Mouse (Mus musculus): ENCODE results near the gene Tmprss15. TPM values are rescaled to one million over a fixed set of nuclear protein-coding genes. Genes with fewer than 3 reads are reported as not detected.

The Tmprss15 gene
- polyA plus RNA-seq (2016; fragmentation: Nextera tagmentation; extraction: Ambion mirVana) = not detected in 2 replicates

- Histone ChIP-seq H3K27ac (no peak within 1 kb of the TSS), H3K36me3 (no peaks in the 10 kb centered on the region), H3K27me3 (ENCODE audit: low read depth, poor library complexity, severe bottlenecking) (no peaks in the 10 kb centered on the region), H3K9me3 (replicated peaks) (no peaks in the 10 kb centered on the region), H3K4me1 (no peaks in the 10 kb centered on the region), H3K4me3 (no peak within 1 kb of the TSS)
- no peak for DNase-seq (ENCODE audit: low spot score)
- 87% methylated on average over 4 of the region's 4 CpGs for WGBS
Measured at GRCm38 (mm10) chr16:79090997-79091396, at the start of gene Tmprss15. Tmprss15 (minus strand) TSS chr16:79091097.

GRCm38 (mm10) chr16:79114879-79115278, 24.0 kb upstream of the Tmprss15 start:
- WGBS = 94% methylated on average over 1 of the region's 1 CpGs
- DNase-seq (ENCODE audit: low spot score) = no peak
- no peaks in the 10 kb centered on the region for H3K27me3 ChIP-seq (ENCODE audit: low read depth, poor library complexity, severe bottlenecking)
- no peaks in the 10 kb centered on the region for H3K4me1 ChIP-seq
- no peaks in the 10 kb centered on the region for H3K36me3 ChIP-seq
- H3K4me3 ChIP-seq = no peak overlapping the region
- no peaks in the 10 kb centered on the region for H3K9me3 ChIP-seq (replicated peaks)
- no peak overlapping the region for H3K27ac ChIP-seq

GRCm38 (mm10) chr16:79109516-79109915, 18.6 kb upstream of the Tmprss15 start:
- Histone ChIP-seq H3K27ac (no peak overlapping the region), H3K27me3 (ENCODE audit: low read depth, poor library complexity, severe bottlenecking) (no peaks in the 10 kb centered on the region)

GRCm38 (mm10) chr16:79108969-79109368, 18.1 kb upstream of the Tmprss15 start:
- no peak for DNase-seq (ENCODE audit: low spot score)
- H3K4me1 ChIP-seq = no peaks in the 10 kb centered on the region
- WGBS = 89% methylated on average over 5 of the region's 5 CpGs
- no peak overlapping the region for H3K4me3 ChIP-seq
- no peaks in the 10 kb centered on the region for H3K9me3 ChIP-seq (replicated peaks)
- no peaks in the 10 kb centered on the region for H3K36me3 ChIP-seq
- no peaks in the 10 kb centered on the region for H3K27me3 ChIP-seq (ENCODE audit: low read depth, poor library complexity, severe bottlenecking)
- H3K27ac ChIP-seq = no peak overlapping the region

More at GRCm38 (mm10) chr16:79109516-79109915, 18.6 kb upstream of the Tmprss15 start:
- H3K36me3 ChIP-seq = no peaks in the 10 kb centered on the region
- H3K4me1 ChIP-seq = no peaks in the 10 kb centered on the region
- no peak overlapping the region for H3K4me3 ChIP-seq
- 57% methylated on average over 1 of the region's 1 CpGs for WGBS
- no peaks in the 10 kb centered on the region for H3K9me3 ChIP-seq (replicated peaks)
- DNase-seq (ENCODE audit: low spot score) = no peak

- Histone ChIP-seq H3K4me1 (no peaks in the 10 kb centered on the region), H3K36me3 (no peaks in the 10 kb centered on the region), H3K4me3 (no peak overlapping the region), H3K9me3 (replicated peaks) (no peaks in the 10 kb centered on the region), H3K27ac (no peak overlapping the region), H3K27me3 (ENCODE audit: low read depth, poor library complexity, severe bottlenecking) (no peaks in the 10 kb centered on the region)
- 86% methylated on average over 2 of the region's 2 CpGs for WGBS
- DNase-seq (ENCODE audit: low spot score) = no peak
Measured at GRCm38 (mm10) chr16:79100325-79100724, 9.4 kb upstream of the Tmprss15 start.

- WGBS = 92% methylated on average over 2 of the region's 2 CpGs
- Histone ChIP-seq H3K4me1 (no peaks in the 10 kb centered on the region), H3K27ac (no peak overlapping the region), H3K27me3 (ENCODE audit: low read depth, poor library complexity, severe bottlenecking) (no peaks in the 10 kb centered on the region), H3K4me3 (no peak overlapping the region), H3K36me3 (no peaks in the 10 kb centered on the region), H3K9me3 (replicated peaks) (no peaks in the 10 kb centered on the region)
- no peak for DNase-seq (ENCODE audit: low spot score)
Measured at GRCm38 (mm10) chr16:79098321-79098720, 7.4 kb upstream of the Tmprss15 start.

DNA sequence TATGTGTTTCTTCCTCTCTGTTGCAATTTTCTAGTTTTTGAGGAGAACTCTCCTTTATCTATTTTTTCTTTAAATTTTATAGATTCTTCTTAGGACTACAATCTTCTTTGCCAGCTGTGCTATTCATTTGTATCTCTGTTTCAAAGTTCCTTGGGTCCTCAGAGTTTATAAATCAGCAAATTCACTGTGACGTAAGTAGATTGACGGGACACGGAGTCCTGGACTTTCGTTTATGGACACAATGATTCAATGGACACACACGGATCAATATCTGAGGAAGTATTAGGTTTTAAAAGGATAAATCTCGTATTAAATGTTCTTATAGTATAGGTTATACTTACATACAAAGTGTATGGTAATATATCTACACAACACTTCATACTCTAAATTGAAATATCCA, 4.3 kb downstream of the Tmprss15 start:
- Histone ChIP-seq H3K36me3 (no peaks in the 10 kb centered on the region), H3K27me3 (ENCODE audit: low read depth, poor library complexity, severe bottlenecking) (no peaks in the 10 kb centered on the region), H3K4me1 (no peaks in the 10 kb centered on the region), H3K4me3 (no peak overlapping the region), H3K27ac (no peak overlapping the region), H3K9me3 (replicated peaks) (no peaks in the 10 kb centered on the region)
- WGBS = 92% methylated on average over 6 of the region's 6 CpGs
- DNase-seq (ENCODE audit: low spot score) = no peak

- Histone ChIP-seq H3K27ac (no peak overlapping the region), H3K4me3 (no peak overlapping the region), H3K27me3 (ENCODE audit: low read depth, poor library complexity, severe bottlenecking) (no peaks in the 10 kb centered on the region), H3K9me3 (replicated peaks) (no peaks in the 10 kb centered on the region), H3K36me3 (no peaks in the 10 kb centered on the region), H3K4me1 (no peaks in the 10 kb centered on the region)
- DNase-seq (ENCODE audit: low spot score) = no peak
- WGBS = 98% methylated on average over 1 of the region's 1 CpGs
Measured at GRCm38 (mm10) chr16:79063848-79064247, 27.0 kb downstream of the Tmprss15 start.

DNA sequence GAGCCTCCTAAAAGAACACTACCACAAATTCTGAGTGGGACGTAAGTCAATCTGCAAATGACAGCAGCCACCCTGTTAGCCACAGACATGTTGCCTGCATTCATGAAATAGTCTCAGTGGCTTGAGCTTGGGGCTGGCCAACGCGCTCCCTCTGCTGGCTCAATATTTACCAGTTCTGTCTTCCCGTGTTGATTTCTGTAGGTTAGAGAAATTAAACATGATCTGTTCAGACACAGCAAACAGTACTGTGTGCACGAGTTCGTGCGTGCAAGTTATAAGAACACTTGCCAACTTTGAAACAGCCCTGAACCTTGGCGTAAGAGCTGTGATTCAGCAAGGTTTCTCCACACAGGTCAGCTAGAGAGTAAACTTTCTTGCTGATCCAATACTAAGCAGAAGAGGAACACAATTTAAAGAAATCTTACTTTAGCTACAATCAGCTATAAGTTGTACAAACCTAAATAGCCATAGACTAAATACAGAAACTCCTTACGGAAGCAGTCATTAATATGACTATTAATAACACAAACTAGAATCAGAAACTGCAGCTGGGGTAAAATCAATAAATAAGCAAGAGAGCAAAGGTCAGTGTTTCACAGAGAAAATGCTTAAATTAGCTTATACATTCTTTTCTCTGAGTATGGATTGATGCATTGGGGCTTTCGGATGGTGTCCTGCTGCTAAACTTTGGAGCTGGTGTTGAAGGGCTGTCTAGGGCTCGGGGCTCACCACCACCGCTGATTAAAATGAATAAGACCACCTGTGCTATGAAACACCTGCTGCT, 31.9 kb downstream of the Tmprss15 start:
- 74% methylated on average over 12 of the region's 12 CpGs for WGBS
- Histone ChIP-seq H3K36me3 (no peaks in the 10 kb centered on the region), H3K27me3 (ENCODE audit: low read depth, poor library complexity, severe bottlenecking) (no peaks in the 10 kb centered on the region), H3K4me1 (no peaks in the 10 kb centered on the region), H3K9me3 (replicated peaks) (no peaks in the 10 kb centered on the region), H3K4me3 (no peak overlapping the region), H3K27ac (no peak overlapping the region)
- peak; percentile 35 for DNase-seq (ENCODE audit: low spot score)

- H3K27ac ChIP-seq = no peak overlapping the region
- H3K27me3 ChIP-seq (ENCODE audit: low read depth, poor library complexity, severe bottlenecking) = no peaks in the 10 kb centered on the region
- WGBS = 74% methylated on average over 2 of the region's 2 CpGs
- H3K4me1 ChIP-seq = 0 out of 2 replicates have a peak, but pooled peaks cover 3% of the 10 kb centered on the region
- no peak overlapping the region for H3K4me3 ChIP-seq
- DNase-seq (ENCODE audit: low spot score) = no peak
- no peaks in the 10 kb centered on the region for H3K36me3 ChIP-seq
- no peaks in the 10 kb centered on the region for H3K9me3 ChIP-seq (replicated peaks)
Measured at GRCm38 (mm10) chr16:79032593-79032992, 58.3 kb downstream of the Tmprss15 start.

GRCm38 (mm10) chr16:79002812-79003211, 88.1 kb downstream of the Tmprss15 start:
- H3K27ac ChIP-seq = no peak overlapping the region
- H3K9me3 ChIP-seq (replicated peaks) = no peaks in the 10 kb centered on the region
- H3K4me3 ChIP-seq = no peak overlapping the region
- WGBS = 82% methylated on average over 2 of the region's 2 CpGs
- H3K36me3 ChIP-seq = no peaks in the 10 kb centered on the region
- no peak for DNase-seq (ENCODE audit: low spot score)
- no peaks in the 10 kb centered on the region for H3K4me1 ChIP-seq
- H3K27me3 ChIP-seq (ENCODE audit: low read depth, poor library complexity, severe bottlenecking) = no peaks in the 10 kb centered on the region

- Histone ChIP-seq H3K9me3 (replicated peaks) (no peaks in the 10 kb centered on the region), H3K27ac (no peak overlapping the region), H3K36me3 (no peaks in the 10 kb centered on the region), H3K4me3 (no peak overlapping the region), H3K27me3 (ENCODE audit: low read depth, poor library complexity, severe bottlenecking) (no peaks in the 10 kb centered on the region), H3K4me1 (no peaks in the 10 kb centered on the region)
- WGBS = 88% methylated on average over 9 of the region's 9 CpGs
- no peak for DNase-seq (ENCODE audit: low spot score)
Measured at GRCm38 (mm10) chr16:79001679-79002078, 89.2 kb downstream of the Tmprss15 start.

- H3K27me3 ChIP-seq (ENCODE audit: low read depth, poor library complexity, severe bottlenecking) = no peaks in the 10 kb centered on the region
- no peak for DNase-seq (ENCODE audit: low spot score)
- no peak overlapping the region for H3K27ac ChIP-seq
- H3K4me1 ChIP-seq = no peaks in the 10 kb centered on the region
- H3K36me3 ChIP-seq = no peaks in the 10 kb centered on the region
- no peak overlapping the region for H3K4me3 ChIP-seq
- no peaks in the 10 kb centered on the region for H3K9me3 ChIP-seq (replicated peaks)
- WGBS = 76% methylated on average over 8 of the region's 8 CpGs
Measured at GRCm38 (mm10) chr16:78976384-78976783, 114.5 kb downstream of the Tmprss15 start.

DNA sequence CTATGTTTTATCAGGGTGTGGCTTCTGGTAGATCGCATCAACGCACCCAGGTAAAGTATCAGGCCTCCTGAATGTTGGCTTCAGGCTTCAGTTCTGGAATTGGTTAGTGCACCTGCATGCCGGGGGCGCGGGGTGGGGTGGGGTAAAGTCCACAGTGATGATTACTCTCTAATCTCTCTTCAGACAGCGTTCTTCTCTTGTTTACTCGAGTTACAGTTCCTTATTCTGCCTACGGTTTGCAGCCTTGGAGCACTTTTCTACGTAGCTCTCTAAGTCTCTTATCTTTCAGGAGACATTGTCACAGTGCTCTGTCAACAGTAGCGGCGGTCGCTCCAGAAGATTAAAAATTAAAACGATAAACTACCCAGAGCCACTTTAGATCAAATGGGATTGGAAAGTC, 116.8 kb downstream of the Tmprss15 start:
- Histone ChIP-seq H3K27me3 (ENCODE audit: low read depth, poor library complexity, severe bottlenecking) (no peaks in the 10 kb centered on the region), H3K36me3 (no peaks in the 10 kb centered on the region), H3K4me3 (no peak overlapping the region), H3K27ac (no peak overlapping the region), H3K9me3 (replicated peaks) (no peaks in the 10 kb centered on the region), H3K4me1 (no peaks in the 10 kb centered on the region)
- WGBS = 94% methylated on average over 13 of the region's 13 CpGs
- no peak for DNase-seq (ENCODE audit: low spot score)

Measured in limb, embryonic 10.5 days (tissue).